Mouse (Mus musculus): ENCODE measurements around the gene Yif1b. TPM values are rescaled to one million over a fixed set of nuclear protein-coding genes. Genes with fewer than 3 reads are reported as not detected.

Yif1b gene
- polyA plus RNA-seq, 1 experiment from 2014 or later: 64.3 TPM

DNA sequence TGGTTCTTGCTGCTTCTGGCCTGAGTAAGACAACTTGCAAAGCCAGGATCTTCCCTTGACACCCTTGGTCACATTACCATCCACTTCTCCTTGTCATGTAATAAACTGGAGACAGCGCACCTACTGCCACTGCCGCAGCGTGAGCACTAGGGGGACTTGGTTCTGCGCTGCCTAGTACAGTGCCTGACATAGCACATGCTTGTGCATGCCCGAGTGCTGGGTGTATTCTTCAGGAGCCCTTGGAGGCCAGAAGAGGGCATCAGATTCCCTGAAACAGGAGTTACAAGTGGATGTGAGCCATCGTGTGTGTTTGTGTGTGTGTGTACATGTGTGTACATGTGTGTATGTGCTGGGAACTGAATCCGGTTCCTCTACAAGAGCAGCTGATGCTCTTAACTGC is 49.4 kb downstream of the Yif1b start:
- H3K27ac ChIP-seq: no peak overlapping the region
- no peak overlapping the region for H3K4me2 ChIP-seq
- ATAC-seq: no peak
- 74% methylated on average over 7 of the region's 7 CpGs for WGBS (ENCODE audit: insufficient replicate concordance)
- peaks cover 39% of the 10 kb centered on the region for H3K4me1 ChIP-seq
- H3K27me3 ChIP-seq (replicated peaks): peaks cover 68% of the 10 kb centered on the region
- no peak overlapping the region for H3K9ac ChIP-seq
- no peaks in the 10 kb centered on the region for H3K9me3 ChIP-seq (replicated peaks)
- no peaks in the 10 kb centered on the region for H3K36me3 ChIP-seq
- H3K4me3 ChIP-seq: no peak overlapping the region

DNA sequence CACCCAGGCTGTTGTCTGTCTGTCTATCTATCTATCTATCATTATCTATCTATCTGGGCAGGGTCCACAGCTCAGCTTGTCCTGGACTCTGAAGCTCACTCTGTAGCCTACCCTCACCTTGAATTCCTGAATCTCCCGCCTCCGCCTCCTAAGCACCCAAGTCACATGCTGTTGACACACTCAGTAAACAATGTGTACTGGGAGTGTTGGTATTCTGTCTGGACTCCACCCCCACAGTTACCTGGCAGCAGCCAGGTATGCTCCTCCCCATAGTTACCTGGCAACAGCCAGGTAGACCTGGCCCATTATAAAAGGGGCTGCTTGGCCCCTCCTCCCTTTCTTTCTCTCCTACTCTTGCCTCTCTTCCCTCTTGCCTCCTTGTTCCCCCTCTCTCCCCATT is 50.0 kb downstream of the Yif1b start:
- WGBS (ENCODE audit: insufficient replicate concordance): 82% methylated on average over 2 of the region's 2 CpGs

GRCm38 (mm10) chr7:29288942-29289638 is 51.0 kb downstream of the Yif1b start, which contains the start of gene Ppp1r14a:
Gene Ppp1r14a, plus strand, starts transcription at chr7:29289308.
- Histone ChIP-seq H3K27ac (no peak within 1 kb of the TSS), H3K4me3 (peak within 1 kb of the TSS; percentile 59), H3K36me3 (no peaks in the 10 kb centered on the region), H3K27me3 (replicated peaks) (peaks cover 59% of the 10 kb centered on the region), H3K9ac (peak within 1 kb of the TSS; percentile 51), H3K4me2 (peak within 1 kb of the TSS; percentile 85), H3K9me3 (replicated peaks) (no peaks in the 10 kb centered on the region), H3K4me1 (peaks cover 50% of the 10 kb centered on the region)
- 2% methylated on average over 59 of the region's 59 CpGs for WGBS (ENCODE audit: insufficient replicate concordance)
- peak; percentile 46; the same call in 1 of the 2 replicates for ATAC-seq

More for the DNA sequence above, 50.0 kb downstream of the Yif1b start:
- ATAC-seq: no peak
- no peak overlapping the region for H3K9ac ChIP-seq
- H3K27me3 ChIP-seq (replicated peaks): peaks cover 63% of the 10 kb centered on the region
- H3K9me3 ChIP-seq (replicated peaks): no peaks in the 10 kb centered on the region
- H3K27ac ChIP-seq: no peak overlapping the region
- H3K4me1 ChIP-seq: peaks cover 45% of the 10 kb centered on the region
- H3K4me3 ChIP-seq: no peak overlapping the region
- no peaks in the 10 kb centered on the region for H3K36me3 ChIP-seq
- H3K4me2 ChIP-seq: no peak overlapping the region

DNA sequence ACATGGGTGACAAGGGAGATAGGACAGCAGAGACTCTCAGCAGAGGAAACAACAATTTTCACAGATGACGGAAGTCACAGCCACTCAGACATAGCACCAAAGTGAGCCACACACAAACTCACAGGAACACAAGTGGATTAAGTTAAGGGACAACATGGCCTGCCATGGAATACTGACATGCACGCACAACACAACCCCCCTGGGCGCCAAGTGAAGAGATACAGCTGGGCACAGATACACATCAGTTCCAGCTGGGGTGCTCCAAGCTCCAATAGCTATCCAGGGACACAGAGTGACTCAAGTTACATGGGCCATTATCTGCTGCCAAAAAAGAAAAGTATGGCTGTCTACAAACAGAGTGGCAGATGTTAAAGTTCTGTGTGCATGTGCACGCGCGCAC is 51.7 kb downstream of the Yif1b start:
- Histone ChIP-seq H3K27me3 (replicated peaks) (peaks cover 58% of the 10 kb centered on the region), H3K9ac (no peak overlapping the region), H3K36me3 (no peaks in the 10 kb centered on the region), H3K4me2 (peak overlapping the region; percentile 85), H3K27ac (no peak overlapping the region), H3K9me3 (replicated peaks) (no peaks in the 10 kb centered on the region), H3K4me3 (peak overlapping the region; percentile 59), H3K4me1 (peaks cover 44% of the 10 kb centered on the region)
- WGBS (ENCODE audit: insufficient replicate concordance): 81% methylated on average over 6 of the region's 6 CpGs
- no peak for ATAC-seq

- 59% methylated on average over 11 of the region's 11 CpGs for WGBS (ENCODE audit: insufficient replicate concordance)
Measured at GRCm38 (mm10) chr7:29290691-29291485, 52.8 kb downstream of the Yif1b start.

GRCm38 (mm10) chr7:29291616-29292457 is 53.7 kb downstream of the Yif1b start:
- Histone ChIP-seq H3K4me1 (peaks cover 43% of the 10 kb centered on the region), H3K9me3 (replicated peaks) (no peaks in the 10 kb centered on the region), H3K9ac (no peak overlapping the region), H3K4me2 (no peak overlapping the region), H3K4me3 (no peak overlapping the region), H3K27me3 (replicated peaks) (peaks cover 58% of the 10 kb centered on the region), H3K27ac (no peak overlapping the region), H3K36me3 (no peaks in the 10 kb centered on the region)
- ATAC-seq: no peak
- 37% methylated on average over 7 of the region's 7 CpGs for WGBS (ENCODE audit: insufficient replicate concordance)

More at GRCm38 (mm10) chr7:29290691-29291485, 52.8 kb downstream of the Yif1b start:
- Histone ChIP-seq H3K4me2 (no peak overlapping the region), H3K9ac (no peak overlapping the region), H3K9me3 (replicated peaks) (no peaks in the 10 kb centered on the region), H3K27ac (no peak overlapping the region), H3K4me1 (peaks cover 43% of the 10 kb centered on the region), H3K4me3 (no peak overlapping the region), H3K27me3 (replicated peaks) (peaks cover 63% of the 10 kb centered on the region), H3K36me3 (no peaks in the 10 kb centered on the region)
- ATAC-seq: no peak

DNA sequence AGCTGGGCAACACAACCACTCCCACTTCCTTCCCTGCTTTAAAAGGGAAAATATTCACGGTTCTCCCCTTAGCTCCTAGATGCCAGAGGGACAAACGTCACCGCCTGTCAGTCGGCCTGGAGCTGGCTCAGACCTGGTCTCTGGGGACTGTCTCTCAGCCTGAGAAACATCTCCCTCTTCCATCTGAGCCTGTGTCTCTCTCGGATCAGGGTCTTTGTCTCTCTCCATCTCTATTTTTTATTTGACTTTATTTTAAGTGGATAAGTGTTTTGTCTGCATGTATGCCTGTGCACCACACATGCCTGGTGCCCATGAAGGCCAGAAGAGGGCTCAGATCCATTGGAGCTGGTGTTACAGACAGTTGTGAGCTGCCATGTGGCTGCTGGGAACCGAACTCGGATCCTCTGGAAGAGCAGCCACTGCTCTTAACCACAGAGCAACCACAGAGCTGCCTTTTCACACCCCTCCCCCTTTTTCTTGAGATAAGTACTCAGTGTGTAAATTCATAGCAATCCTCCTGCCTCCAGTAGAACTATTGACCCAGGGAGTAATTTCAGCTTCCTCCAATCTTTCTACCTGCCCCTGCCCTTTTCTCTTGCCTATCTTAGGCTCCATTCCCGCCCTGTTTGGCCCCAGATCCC is 54.4 kb downstream of the Yif1b start:
- no peak overlapping the region for H3K4me3 ChIP-seq
- peaks cover 43% of the 10 kb centered on the region for H3K4me1 ChIP-seq
- 26% methylated on average over 8 of the region's 8 CpGs for WGBS (ENCODE audit: insufficient replicate concordance)
- H3K9ac ChIP-seq: no peak overlapping the region
- no peaks in the 10 kb centered on the region for H3K9me3 ChIP-seq (replicated peaks)
- ATAC-seq: no peak
- H3K4me2 ChIP-seq: no peak overlapping the region
- H3K36me3 ChIP-seq: no peaks in the 10 kb centered on the region
- peaks cover 52% of the 10 kb centered on the region for H3K27me3 ChIP-seq (replicated peaks)
- no peak overlapping the region for H3K27ac ChIP-seq

- WGBS (ENCODE audit: insufficient replicate concordance): 52% methylated on average over 19 of the region's 19 CpGs
- Histone ChIP-seq H3K4me2 (no peak overlapping the region), H3K36me3 (no peaks in the 10 kb centered on the region), H3K9me3 (replicated peaks) (no peaks in the 10 kb centered on the region), H3K27ac (no peak overlapping the region), H3K4me1 (peaks cover 43% of the 10 kb centered on the region), H3K4me3 (no peak overlapping the region), H3K27me3 (replicated peaks) (peaks cover 44% of the 10 kb centered on the region), H3K9ac (no peak overlapping the region)
- ATAC-seq: no peak
Measured at GRCm38 (mm10) chr7:29293131-29294065, 55.3 kb downstream of the Yif1b start.

DNA sequence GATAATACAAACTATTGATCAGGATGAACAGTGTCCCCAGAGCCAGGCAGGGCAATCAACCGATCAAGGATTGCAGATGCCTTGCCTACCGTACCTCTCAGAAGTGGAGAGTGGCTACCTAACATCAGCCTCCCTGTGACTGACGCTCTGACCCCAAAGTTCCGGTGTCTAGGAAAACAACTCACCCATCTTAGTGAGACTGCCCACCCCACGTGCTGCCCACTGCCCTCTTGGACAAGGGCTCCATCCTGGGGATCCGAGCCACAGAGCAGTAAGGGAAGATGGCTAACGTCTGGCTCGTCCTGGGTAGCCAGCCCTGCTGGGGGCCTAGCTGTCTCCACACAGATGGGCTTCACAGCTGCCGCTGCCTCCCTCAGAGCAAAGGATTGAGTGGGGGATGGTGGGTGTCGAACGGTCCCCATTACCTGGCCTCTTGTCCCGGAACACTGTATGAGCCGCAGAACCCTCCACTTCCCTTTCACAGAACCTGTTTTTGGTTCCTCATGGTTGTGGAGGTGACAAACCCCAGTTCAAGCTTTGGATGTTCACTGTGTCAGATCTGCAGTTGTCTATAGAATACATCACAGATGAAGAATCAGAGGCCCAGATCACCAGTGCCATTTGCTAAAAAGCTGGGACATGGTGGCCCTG is 56.1 kb downstream of the Yif1b start:
- WGBS (ENCODE audit: insufficient replicate concordance): 65% methylated on average over 13 of the region's 13 CpGs
- Histone ChIP-seq H3K4me2 (no peak overlapping the region), H3K27ac (no peak overlapping the region), H3K36me3 (no peaks in the 10 kb centered on the region), H3K27me3 (replicated peaks) (peaks cover 42% of the 10 kb centered on the region), H3K4me1 (peaks cover 35% of the 10 kb centered on the region), H3K4me3 (no peak overlapping the region), H3K9me3 (replicated peaks) (no peaks in the 10 kb centered on the region), H3K9ac (no peak overlapping the region)
- ATAC-seq: no peak

- H3K9ac ChIP-seq: no peak overlapping the region
- ATAC-seq: no peak
- H3K4me3 ChIP-seq: no peak overlapping the region
- peaks cover 24% of the 10 kb centered on the region for H3K4me1 ChIP-seq
- no peaks in the 10 kb centered on the region for H3K36me3 ChIP-seq
- H3K27me3 ChIP-seq (replicated peaks): peaks cover 37% of the 10 kb centered on the region; the same call in 1 of the 2 replicates
- no peak overlapping the region for H3K4me2 ChIP-seq
- WGBS (ENCODE audit: insufficient replicate concordance): 71% methylated on average over 24 of the region's 24 CpGs
- H3K27ac ChIP-seq: no peak overlapping the region
- H3K9me3 ChIP-seq (replicated peaks): no peaks in the 10 kb centered on the region
Measured at GRCm38 (mm10) chr7:29295861-29296647, 57.9 kb downstream of the Yif1b start.

Measured in liver, embryonic 12.5 days (tissue).